Mouse (Mus musculus): ENCODE data around the gene Zfand2a.

Zfand2a gene

DNA sequence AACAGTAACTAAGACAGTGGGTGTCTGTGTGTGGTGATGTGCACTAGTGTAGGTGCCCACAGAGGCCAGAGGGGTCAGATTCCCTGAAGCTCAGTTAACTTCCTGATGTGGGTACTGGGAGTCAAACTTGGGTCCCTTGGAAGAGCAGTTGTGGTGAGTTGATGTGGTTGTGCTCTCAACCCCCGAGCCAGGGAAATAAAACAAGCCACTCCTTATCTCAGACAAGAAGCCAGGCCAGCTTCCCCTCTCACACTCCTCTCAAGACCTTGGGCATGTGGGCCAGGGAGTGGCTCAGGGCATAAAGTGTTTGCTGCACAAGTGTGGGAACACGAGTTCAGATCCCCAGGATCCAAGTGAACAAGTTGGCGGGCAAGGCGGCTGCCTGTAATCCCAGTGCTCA lies 17.5 kb downstream of the Zfand2a start:
- DNase-seq (ENCODE audit: low read depth, low spot score), result no peak

DNA sequence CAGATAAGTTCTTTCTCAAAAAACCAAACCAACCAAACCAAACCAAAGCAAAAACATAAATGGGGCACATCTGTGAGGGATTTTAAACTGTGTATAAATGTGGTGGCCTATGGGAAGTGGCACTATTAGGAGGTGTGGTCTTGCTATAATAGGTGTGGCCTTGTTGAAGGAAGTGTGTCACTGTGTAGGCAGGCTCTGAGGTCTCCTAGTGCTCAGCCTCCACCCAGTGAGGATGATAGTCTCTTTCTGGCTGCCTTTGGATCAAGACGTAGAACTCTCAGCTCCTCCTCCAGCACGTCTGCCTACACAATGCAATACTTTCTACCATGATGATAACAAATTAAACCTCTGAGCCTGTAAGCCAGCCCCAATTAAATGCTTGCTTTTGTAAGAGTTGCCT lies 18.0 kb downstream of the Zfand2a start:
- no peak for DNase-seq (ENCODE audit: low read depth, low spot score)

DNA sequence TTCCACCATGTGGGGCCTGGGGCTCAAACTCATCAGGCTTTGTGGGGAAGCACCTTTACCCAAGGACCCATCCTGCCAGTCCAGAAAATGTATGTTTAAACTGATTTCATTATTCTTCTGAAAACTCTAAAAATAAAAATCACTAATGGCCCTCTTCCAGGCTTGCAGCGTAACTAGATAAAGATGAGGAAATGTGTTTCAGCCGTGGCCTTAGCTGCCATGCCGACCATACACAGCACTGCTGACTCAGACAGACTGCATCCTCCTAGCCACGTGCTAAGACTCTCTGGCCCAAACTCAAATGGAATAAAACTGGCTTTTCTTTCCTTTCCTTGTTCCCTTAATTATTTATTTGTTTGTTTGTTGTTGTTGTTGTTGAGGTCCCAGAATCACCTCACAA lies 19.5 kb downstream of the Zfand2a start:
- no peak for DNase-seq (ENCODE audit: low read depth, low spot score)

DNA sequence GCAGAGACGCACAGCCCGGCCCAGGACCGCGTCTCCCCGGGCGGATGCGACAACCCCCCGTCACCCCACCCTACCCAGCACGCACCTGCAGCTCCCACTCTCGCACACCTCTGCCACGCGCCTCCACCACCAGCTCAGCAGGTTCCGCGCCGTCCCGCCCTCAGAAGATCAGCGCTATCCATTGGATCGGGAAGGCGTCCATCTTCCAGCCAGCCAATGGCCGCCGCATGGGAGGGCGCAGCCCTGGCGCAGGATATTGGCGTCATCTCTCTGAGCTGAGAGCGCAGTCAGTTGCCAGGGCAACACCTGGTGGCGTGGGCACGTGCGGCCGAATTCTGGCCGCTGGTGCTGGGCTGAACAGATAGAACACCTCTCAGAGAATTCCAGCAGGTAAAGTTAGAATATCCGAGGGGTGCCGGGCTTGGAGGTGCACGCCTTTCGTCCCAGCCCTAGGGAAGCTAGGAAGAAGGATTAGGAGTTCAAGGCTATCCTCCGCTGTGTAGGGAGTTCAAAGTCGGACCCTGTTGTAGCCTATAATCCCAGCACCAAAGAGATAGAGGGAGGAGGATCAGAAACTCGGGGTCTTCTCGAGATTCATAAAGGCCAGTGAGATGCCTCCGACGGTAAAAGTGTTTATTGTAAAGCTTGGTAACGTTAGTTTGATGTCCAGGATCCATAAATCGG lies 23.8 kb downstream of the Zfand2a start, which contains the start of gene 3110082I17Rik:
Gene 3110082I17Rik, minus strand, starts transcription at position 144 of the 684 bp plus-strand sequence.
- peak; percentile 91 for DNase-seq (ENCODE audit: low read depth, low spot score)

DNA sequence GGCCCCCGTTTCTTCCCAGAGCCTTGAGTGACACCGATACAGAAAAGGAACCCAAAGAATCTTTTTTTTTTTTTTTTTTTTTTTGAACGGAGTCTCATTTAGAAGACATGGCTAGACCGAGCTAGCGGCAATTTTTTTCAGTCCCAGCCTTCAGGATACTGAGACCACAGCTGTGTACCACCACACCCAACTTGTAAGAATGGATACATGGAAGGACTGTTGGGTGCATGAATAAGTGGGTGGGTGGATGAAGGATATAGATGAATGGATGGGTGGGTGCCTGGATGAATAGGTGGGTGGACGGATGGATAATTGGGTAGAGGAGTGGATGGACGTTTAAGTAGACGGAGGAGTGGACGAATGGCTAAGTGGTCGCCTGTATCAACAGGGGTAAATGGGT lies 24.4 kb downstream of the Zfand2a start:
- no peak for DNase-seq (ENCODE audit: low read depth, low spot score)

DNA sequence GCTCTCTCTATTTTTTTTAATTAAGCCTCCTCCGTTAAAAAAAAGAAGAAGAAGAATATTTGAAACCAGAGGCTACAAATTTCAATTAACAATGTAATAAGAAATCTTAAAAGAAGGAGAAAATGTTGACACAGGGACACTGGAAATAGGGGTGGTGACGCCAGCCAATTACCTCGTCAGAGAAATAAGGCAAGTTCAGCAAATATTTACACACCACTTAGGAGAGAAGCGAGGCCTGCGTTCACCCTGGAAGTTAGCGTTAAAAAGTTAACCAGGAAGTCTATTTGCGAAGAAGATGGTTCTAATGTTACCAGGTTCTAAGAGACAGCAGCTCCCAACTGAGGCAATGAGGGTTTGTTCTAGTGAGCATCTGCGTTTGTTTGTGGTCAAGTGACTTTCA lies 27.1 kb downstream of the Zfand2a start:
- no peak for DNase-seq (ENCODE audit: low read depth, low spot score)

DNA sequence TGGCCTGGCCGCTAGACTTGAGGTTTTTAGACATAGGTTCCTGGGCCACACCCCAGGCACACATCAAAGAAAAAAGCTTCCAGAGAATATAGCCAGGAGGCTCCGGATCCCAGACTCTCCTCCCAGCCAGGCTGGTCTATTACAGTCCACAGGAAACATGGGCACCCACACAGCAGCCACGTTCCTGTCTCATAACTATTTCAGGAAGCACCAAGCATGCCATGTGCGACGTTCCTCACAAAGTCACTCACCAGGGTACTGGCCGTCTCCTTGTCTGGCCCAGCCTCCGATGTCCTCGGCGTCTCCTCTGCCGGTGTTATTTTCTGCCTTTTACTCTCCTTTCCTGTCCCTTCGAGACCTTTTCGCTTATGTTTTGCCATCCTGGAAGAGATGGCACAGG lies 29.2 kb downstream of the Zfand2a start:
- no peak for DNase-seq (ENCODE audit: low read depth, low spot score)

DNA sequence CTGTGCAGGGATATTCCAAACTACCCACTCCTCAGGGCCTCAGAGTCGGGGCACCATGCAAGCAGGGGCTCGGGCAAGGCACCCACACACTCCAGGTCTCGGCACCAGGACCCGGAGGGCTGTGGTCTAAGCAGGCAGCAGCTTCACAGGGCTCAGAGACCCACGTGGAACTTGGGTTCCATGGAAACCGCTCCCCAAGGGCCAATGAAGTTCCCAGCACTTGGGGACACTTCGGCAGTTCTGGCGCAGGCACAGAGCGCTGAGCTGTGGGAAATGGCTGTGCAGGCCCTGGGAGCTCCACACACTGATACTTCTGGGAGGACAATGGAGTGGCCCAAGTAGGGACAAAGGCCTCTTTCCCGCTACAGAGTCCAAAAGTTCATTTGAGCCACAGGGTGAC lies 31.3 kb downstream of the Zfand2a start:
- DNase-seq (ENCODE audit: low read depth, low spot score), result no peak

DNA sequence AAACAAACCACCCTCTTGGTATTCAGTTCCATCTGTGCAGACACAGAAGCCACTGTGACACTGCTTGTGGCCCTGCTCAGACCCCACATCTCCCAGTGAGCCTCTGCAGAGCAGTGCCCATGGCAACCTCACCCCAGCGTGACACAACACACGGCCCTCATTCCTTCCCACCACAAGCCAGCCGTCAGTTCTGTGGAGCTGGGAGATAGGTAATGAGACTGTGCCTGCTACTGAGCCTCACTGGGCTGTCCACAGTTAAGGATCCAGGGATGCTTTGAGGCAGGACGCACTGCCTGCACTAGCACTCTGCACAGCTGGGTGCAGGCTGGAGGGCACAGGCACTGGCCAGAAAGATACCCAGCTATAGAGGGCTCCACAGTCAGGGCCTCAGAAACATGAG lies 34.4 kb downstream of the Zfand2a start:
- DNase-seq (ENCODE audit: low read depth, low spot score), result no peak

DNA sequence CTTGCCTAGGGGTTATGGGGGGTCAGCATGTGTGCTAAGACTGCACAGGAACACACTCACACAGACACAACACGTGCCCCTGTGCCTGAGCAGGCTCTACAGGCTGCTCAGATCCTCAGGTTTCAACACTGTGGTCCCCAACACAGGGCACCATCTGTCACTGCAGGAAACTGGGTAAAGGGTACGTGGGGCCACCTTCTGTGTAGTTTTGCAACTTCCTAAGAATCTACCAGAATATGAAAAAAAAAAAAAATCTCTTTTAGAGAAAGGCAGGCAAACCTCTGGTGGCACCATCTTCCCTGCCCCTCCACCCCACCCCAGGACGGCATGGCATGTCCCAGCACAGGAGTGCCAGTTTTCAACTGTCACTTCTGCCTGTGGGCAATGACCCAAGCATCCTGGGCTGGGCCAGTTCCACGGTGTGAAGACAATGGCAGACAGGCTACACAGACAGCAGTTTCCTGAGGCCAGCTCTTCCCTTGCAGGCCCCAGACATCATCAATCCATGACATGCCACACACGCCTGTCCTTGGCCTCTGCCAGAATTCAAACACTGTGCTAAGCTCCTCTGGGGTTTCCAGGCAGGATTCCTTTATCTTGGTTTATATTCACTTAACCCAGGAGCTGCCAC lies 35.1 kb downstream of the Zfand2a start:
- DNase-seq (ENCODE audit: low read depth, low spot score), result no peak

DNA sequence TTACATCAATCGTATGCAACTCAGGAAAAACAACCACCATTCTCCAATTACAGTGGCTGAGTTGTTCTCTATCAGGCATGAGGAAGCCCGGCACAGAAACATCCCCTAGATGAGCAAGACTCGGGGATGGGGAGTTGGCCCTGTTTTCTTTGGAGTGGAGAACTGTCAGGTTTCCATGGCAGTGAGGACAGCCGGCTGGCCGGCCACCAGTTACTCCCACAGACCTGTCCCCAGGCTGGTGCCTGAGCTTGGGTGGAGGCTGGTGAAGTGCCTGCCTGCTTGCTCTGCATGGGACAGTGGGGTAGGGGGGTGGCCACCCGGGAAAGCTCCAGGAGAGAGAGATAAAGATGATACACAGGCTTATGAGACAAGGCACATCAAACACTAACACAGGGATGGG lies 36.3 kb downstream of the Zfand2a start:
- DNase-seq (ENCODE audit: low read depth, low spot score), result no peak

DNA sequence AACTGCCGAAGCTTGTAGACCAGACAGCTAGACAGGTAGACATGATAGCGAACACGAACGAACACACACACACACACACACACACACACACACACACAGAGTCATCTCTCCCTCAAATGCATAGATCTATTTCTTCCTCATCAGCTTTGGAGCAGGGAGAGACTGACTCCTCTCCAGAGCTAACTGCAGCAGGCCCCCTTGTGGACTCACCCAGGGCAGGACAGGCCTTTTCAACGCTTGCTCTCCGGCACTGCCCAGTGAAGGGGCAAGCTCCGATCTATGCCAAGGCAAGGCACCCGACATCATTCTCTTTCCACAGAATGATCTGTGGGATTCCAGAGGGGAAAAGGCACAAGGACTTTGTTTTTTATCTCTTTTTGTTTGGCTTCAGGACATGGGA lies 39.1 kb downstream of the Zfand2a start:
- DNase-seq (ENCODE audit: low read depth, low spot score), result no peak

DNA sequence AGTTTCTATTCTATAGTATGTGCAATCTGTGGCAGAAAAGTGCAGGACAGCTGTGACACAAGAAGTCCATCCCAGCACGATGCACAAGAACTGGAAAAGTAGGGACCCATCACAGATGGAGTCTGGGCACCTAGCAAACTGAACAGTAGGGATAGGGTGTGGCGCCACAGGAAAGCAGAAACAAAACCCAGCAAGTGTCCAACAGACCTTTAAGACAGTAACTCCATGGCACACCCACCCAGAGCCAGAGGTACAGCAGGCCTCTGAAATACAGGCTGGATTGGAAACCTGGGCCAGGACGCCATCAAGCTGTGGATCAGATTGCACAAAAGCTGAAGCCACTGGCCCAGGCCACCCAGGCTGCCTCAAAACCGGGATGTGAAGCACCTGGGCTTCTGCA lies 41.4 kb downstream of the Zfand2a start:
- DNase-seq (ENCODE audit: low read depth, low spot score), result no peak

DNA sequence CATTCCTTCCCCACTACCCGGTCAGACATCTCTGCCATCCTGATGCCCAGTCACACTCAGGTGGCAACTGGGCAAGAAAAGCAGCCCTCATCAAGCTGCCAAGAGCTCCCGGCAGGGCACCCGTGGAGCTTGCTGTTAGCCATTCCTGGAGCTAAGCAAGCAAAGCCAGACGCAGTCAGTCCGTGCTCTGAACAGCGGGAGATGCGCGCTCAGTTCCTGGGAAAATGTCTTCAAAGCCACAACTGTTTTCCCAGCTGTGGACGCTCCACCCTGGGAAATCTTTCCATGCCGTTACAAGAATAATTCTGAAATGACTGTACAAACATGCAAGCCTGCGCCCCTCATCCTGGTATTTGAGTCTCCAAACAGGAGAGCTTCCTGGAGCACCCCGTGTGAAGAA lies 41.9 kb downstream of the Zfand2a start:
- DNase-seq (ENCODE audit: low read depth, low spot score), result no peak

DNA sequence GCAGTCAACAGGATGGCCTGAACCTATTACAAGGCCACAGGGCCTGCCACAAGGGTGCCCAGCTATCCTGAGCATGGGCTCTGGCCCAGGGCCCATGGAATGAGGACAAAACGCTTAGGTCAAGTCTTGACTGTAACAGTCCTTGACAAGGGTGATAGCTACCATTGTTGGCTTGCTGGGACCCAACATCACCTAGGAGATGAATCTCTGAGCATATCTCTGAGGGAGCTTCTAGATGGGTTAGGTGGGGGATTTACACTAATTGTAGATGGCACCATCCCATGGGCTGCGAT lies 42.7 kb downstream of the Zfand2a start:
- no peak for DNase-seq (ENCODE audit: low read depth, low spot score)

DNA sequence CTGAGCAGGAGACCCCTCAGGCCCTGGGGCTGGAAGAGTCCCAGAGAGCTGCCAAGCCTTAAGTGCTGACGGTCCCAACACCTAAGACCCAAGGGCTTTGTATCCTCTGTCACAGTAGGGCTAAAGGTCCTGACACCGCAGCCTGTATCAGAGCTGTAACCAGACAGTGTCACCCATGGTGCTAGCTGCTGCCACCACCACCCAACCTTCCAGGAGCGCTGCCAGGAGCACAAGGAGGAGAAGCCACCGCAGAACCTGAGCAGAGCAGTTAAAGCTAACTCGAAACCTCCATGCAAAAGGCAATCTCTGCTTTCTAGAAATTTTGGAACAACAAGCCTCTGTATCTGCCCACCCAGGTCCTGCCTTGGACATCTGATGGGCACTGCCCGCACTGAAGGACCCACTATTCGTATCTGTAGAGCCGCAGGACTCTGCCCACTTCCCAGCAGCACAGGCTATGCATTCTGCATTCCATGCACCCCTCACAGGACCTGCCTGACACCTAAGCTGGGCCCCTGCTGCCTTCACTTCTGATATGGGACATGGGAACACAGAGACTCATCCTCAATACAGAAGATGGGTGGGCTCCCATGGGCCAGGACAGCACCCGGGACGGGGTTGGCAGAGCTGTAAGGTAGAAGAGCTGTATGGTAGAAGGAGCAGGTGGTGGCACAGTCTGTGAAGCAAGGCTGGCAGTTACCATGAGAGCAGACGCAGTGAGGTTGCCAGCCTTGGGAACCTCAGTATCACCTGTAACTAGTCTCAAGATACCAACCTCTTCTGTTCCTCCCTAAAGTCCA lies 43.2 kb downstream of the Zfand2a start:
- DNase-seq (ENCODE audit: low read depth, low spot score), result no peak

DNA sequence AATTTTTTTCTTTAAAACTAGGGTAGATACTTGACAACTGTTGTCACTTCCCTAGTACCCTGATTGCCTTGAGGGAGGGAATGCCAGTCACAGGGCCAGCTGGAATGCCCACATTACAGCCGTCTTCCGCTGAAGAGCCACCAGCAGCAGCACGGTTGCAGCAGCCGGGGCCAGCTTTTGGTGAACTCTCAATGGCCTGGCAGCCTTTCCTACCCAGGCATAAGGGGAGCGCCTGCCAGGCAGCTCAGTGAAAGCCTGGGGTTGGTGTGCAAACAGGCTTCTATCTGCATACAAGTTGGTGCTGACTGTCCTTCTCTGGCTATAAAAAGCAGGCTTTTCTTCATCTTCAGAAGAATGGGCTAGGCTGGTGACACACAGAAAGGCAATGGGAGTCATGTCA lies 43.9 kb downstream of the Zfand2a start:
- DNase-seq (ENCODE audit: low read depth, low spot score), result no peak

DNA sequence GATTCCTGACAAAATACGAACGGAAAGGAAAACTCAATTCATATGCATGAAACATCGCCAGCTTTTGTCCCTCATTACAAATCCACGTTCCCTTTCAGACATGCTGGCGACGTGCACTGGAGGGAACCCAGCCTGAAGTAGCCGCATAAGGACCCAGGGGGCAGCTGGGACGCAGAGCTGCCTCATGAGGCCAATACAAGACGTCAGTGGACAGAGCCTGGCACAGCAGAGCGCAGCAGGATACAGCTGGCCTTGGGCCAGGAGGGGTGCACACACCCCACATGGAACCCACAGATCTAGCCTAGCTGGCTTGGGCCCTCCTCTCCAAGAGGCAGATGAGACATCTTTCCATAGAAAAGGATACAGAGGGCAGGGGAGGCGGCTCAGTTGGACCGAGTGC lies 45.9 kb downstream of the Zfand2a start:
- DNase-seq (ENCODE audit: low read depth, low spot score), result no peak

DNA sequence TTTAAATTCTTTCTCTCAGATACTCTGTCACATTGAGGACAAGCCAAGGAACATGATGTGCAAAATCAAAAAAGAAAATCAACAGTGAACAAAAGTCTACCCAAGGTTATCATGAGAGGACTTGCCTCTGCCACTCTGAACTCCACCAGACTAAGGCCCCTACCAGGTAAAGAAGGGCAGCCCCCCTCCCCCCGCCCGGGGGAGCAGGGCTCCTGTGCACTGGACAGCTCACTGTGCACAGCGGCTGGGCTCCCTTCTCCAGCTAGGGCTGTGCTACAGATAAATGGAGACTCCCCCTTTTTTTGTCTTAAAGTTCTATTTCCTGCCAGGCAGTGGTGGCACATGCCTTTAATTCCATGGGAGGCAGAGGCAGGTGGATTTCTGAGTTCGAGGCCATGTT lies 46.6 kb downstream of the Zfand2a start:
- DNase-seq (ENCODE audit: low read depth, low spot score), result no peak

DNA sequence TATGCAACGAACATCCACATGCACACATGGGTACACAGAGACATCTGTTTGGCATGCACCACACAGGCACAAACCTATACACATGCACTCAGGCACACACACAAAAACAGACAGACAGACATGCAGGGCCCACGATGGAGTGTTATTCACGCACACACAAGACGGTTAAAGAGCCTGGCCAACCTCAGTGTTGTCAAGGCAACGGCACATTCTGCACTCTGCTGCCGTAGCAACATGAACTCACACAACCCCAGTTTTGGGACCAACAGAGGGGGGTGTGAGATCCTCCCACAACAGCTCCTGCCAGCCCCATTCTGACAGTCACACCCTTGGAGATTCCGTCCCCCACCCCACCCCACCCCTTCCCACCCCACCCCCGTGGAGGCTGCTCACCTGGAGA lies 49.4 kb downstream of the Zfand2a start:
- peak; percentile 54 for DNase-seq (ENCODE audit: low read depth, low spot score)

DNA sequence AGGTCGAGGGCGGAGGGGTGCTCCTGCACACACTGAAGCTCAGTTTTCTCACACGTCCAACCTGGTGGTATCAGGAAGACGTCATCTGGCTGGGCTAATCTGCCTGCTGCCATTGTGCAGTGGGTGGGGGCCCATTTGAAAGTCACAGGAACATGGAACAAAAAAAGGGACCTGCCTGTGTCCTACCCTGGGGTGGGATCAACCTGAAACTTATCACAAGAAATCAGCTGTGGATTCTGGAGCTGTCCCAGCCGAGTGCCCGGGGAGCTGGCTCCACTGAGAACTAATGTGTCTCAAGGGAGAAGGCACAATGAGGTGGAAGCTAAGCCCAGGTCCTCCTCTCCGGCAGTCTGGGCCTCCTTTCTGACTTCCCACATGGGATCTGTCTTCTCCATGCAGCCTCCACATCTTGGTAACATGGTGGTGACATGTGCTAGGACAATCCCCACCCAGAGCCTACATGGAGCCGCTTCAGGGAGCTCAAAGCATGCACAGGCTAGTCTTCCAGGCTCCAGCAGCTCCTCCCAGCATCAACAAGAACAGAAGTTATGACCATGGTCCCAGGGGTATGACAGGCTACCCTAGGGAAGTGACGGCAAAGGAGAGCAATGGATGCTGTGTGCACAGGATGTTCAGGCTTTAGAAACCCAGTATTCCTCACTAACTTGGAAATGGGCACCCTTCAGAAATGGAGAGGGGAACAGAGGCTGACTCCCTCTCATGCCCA lies 50.3 kb downstream of the Zfand2a start:
- no peak for DNase-seq (ENCODE audit: low read depth, low spot score)

DNA sequence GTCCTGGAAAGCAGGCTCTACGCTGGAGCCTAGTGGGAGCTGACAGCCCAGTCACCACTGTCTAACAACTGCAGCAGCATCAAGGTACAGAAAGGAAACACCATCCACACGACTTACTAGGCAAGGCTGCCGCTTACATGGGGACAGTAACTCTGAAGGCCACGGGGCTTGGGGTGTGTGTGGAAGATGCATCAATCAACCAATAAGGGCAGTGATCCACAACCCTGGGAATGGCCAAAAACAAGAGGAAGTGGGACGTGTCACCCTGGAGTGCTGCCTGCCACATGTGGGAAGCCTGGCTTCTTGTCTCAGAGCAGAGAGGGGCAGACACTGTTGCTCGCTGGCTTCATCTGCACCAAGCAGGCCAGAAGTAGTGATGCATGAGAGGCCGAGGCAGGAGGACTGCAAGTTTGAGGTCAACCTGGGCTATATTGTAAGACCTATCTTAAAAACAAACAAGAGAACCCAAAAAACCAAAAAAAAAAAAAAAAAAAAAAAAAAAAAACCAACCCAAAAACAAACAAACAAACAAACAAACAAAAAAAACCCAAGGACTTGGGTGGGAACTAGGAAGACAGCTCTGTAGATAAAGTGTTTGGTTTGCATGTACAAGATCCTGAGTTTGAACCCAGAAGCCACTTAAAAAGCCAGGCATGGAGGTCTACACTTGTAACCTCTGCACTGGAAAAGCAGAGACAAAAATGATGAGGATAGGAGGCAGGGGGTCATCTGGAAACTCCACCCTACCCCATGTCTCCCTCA lies 51.4 kb downstream of the Zfand2a start:
- DNase-seq (ENCODE audit: low read depth, low spot score), result no peak

Data from brain, embryonic 18.5 days (tissue).